Mouse (Mus musculus) liver, embryonic 16.5 days (tissue): ENCODE results near the gene Kcnj6. TPM values are rescaled to one million over a fixed set of nuclear protein-coding genes. Genes with fewer than 3 reads are reported as not detected.

ENCODE experiments used
- ATAC-seq: fragments of 200-750 bp; cut with Nextera tagmentation; 2 replicates; pipeline ENCODE4 v1.8.0; 2017; ENCODE audit warnings: low read depth, mild to moderate bottlenecking, moderate number of reproducible peaks, moderate library complexity
- H3K27ac ChIP-seq: fragments of 300-500 bp; sonication (generic); 2 replicates; pipeline ENCODE4 v1.5.1; 2014; ENCODE audit warnings: mild to moderate bottlenecking, low read length
- H3K27me3 ChIP-seq: fragments of 300-500 bp; sonication (generic); 2 replicates; pipeline ENCODE4 v1.6.1; 2014; ENCODE audit warnings: low read depth, low read length, mixed read lengths; ENCODE audit not compliant: control insufficient read depth, insufficient read depth
- H3K36me3 ChIP-seq: fragments of 300-500 bp; sonication (generic); 2 replicates; pipeline ENCODE4 v1.6.1; 2014; ENCODE audit warnings: mild to moderate bottlenecking; ENCODE audit not compliant: control insufficient read depth, insufficient read depth
- H3K4me1 ChIP-seq: fragments of 300-500 bp; sonication (generic); 2 replicates; pipeline ENCODE4 v1.6.1; 2014; ENCODE audit warnings: low read depth, low read length, mixed read lengths; ENCODE audit not compliant: control insufficient read depth
- H3K4me2 ChIP-seq: fragments of 300-500 bp; sonication (generic); 2 replicates; pipeline ENCODE4 v1.6.1; 2014; ENCODE audit warnings: low read depth, low read length, mixed read lengths
- H3K4me3 ChIP-seq: fragments of 300-500 bp; sonication (generic); 2 replicates; pipeline ENCODE4 v1.5.1; 2014; ENCODE audit warnings: low read depth, mild to moderate bottlenecking, low read length
- H3K9ac ChIP-seq: fragments of 300-500 bp; sonication (generic); 2 replicates; pipeline ENCODE4 v1.6.1; 2014; ENCODE audit warnings: low read depth, low read length
- H3K9me3 ChIP-seq: fragments of 300-500 bp; sonication (generic); replicated peaks from 2 replicates; pipeline ENCODE4 v1.6.1; 2016; ENCODE audit warnings: low read length; ENCODE audit not compliant: control insufficient read depth
- WGBS: fragments of 180-500 bp; shearing (Covaris S2); extraction: QIAGEN DNeasy Blood & Tissue Kit; methylation state at CpG from one replicate; pipeline ENCODE4 v1.1.7; 2014; ENCODE audit not compliant: insufficient replicate concordance; 5-methylcytosine and 5-hydroxymethylcytosine counted together
- polyA plus RNA-seq: library from polyadenylated mRNA; unstranded; fragments of >200 nt; fragmentation: Nextera tagmentation; extraction: Ambion mirVana; gene quantifications from 2 replicates; pipeline ENCODE4 v1.2.1, GENCODE M21; 2015

Gene Kcnj6
- polyA plus RNA-seq, 1 experiment from 2014 or later: not detected

DNA sequence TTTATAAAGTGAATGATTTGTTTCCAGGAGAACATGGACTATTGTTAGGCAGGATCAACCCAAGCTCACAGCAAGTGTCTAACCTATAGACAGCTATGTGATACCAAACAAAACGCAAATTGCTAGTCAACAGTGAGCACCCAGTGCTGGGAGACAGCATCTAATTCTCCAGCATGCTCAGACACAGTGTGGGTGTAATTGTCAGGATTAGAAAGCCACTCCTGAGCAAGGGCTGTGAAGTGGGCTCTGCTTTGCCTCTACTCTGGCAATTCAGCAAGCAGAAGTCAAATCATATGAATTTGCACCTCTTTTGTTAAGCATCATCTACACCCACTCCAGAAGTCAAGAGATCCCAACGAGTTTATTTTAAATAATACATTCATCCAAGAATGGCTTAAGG lies 7.4 kb downstream of the Kcnj6 start:
- H3K9ac ChIP-seq: no peak overlapping the region
- no peak for ATAC-seq
- H3K36me3 ChIP-seq: no peaks in the 10 kb centered on the region
- 49% methylated on average over 2 of the region's 2 CpGs for WGBS
- no peaks in the 10 kb centered on the region for H3K9me3 ChIP-seq
- H3K27me3 ChIP-seq: no peaks in the 10 kb centered on the region
- H3K4me2 ChIP-seq: no peak overlapping the region
- H3K27ac ChIP-seq: no peak overlapping the region
- H3K4me1 ChIP-seq: no peaks in the 10 kb centered on the region
- H3K4me3 ChIP-seq: no peak overlapping the region

DNA sequence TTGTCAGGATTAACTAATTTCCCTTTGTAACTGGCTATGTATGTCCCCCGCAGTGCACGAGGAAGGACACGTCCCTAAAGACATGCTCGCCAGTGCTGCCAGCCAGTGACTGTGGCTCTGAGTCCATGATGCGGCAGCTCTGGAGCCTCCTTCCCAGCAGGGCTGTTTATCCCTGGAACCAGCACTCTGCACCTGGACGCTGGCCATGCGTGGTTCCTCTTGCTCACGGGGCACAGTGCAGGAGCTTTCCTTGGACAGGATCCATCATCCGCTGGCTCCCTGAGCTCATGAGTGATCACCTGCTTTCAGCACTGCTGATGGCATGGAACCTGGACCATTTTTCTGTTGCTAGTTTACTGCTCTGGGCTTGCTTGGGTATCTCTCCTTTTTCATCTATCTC lies 10.8 kb downstream of the Kcnj6 start:
- Histone ChIP-seq H3K4me1 (no peaks in the 10 kb centered on the region), H3K36me3 (no peaks in the 10 kb centered on the region), H3K27ac (no peak overlapping the region), H3K9ac (no peak overlapping the region), H3K9me3 (no peaks in the 10 kb centered on the region), H3K27me3 (no peaks in the 10 kb centered on the region), H3K4me2 (no peak overlapping the region), H3K4me3 (no peak overlapping the region)
- 65% methylated on average over 9 of the region's 9 CpGs for WGBS
- ATAC-seq: no peak

DNA sequence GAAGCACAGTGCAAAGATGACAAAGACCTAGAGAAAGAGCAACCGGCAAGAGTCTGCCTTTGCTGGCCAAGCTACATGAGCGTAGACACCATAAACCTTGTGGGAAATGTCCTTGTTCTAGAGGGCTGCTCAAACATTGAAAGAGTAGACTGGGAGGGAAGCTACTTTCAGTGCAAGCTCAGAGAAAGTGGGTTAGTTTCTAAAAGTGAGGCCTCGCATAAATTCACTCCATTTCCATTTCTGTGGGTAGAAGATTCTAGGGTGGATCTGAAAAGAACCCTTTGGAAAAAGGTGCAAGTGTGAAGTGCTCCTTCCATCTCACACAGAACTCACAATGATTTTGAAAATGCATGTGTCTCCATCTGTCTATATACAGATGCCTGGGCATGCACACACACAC lies 13.2 kb downstream of the Kcnj6 start:
- no peak overlapping the region for H3K4me3 ChIP-seq
- no peak overlapping the region for H3K27ac ChIP-seq
- H3K36me3 ChIP-seq: no peaks in the 10 kb centered on the region
- no peaks in the 10 kb centered on the region for H3K9me3 ChIP-seq
- no peaks in the 10 kb centered on the region for H3K4me1 ChIP-seq
- no peak for ATAC-seq
- H3K9ac ChIP-seq: no peak overlapping the region
- 72% methylated on average over 3 of the region's 3 CpGs for WGBS
- no peak overlapping the region for H3K4me2 ChIP-seq
- no peaks in the 10 kb centered on the region for H3K27me3 ChIP-seq

GRCm38 (mm10) chr16:94980374-94980773 lies 17.1 kb downstream of the Kcnj6 start:
- WGBS: 64% methylated on average over 2 of the region's 2 CpGs
- no peak for ATAC-seq
- Histone ChIP-seq H3K36me3 (no peaks in the 10 kb centered on the region), H3K4me3 (no peak overlapping the region), H3K4me1 (no peaks in the 10 kb centered on the region), H3K27ac (no peak overlapping the region), H3K27me3 (no peaks in the 10 kb centered on the region), H3K9me3 (no peaks in the 10 kb centered on the region), H3K9ac (no peak overlapping the region), H3K4me2 (no peak overlapping the region)

DNA sequence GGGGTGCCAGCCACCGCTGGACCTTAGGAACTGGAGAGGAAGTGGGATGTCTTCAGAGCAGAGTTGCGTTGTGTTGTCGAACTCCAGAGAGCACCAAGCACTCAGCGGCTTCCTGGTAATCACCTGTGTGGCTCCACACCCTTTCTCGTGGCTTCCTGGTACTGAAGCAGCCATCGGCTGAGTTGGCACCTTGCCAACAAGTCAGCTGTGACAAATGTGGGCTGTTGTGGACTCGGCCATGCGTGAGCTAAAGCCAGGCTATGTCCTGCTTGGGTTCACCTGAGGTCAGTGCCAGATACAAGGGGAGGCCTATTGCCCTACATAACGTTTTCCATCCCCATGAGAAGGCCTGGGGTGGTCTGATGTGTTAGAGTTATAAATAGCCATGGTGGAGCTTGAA lies 18.0 kb downstream of the Kcnj6 start:
- H3K27me3 ChIP-seq: no peaks in the 10 kb centered on the region
- no peak overlapping the region for H3K4me3 ChIP-seq
- WGBS: 62% methylated on average over 9 of the region's 9 CpGs
- no peak overlapping the region for H3K4me2 ChIP-seq
- H3K9me3 ChIP-seq: no peaks in the 10 kb centered on the region
- H3K27ac ChIP-seq: no peak overlapping the region
- no peaks in the 10 kb centered on the region for H3K36me3 ChIP-seq
- no peak for ATAC-seq
- H3K9ac ChIP-seq: no peak overlapping the region
- no peaks in the 10 kb centered on the region for H3K4me1 ChIP-seq

GRCm38 (mm10) chr16:94972080-94972855 lies 25.2 kb downstream of the Kcnj6 start:
- no peak overlapping the region for H3K4me3 ChIP-seq
- 33% methylated on average over 14 of the region's 14 CpGs for WGBS
- no peak for ATAC-seq
- H3K27ac ChIP-seq: no peak overlapping the region
- H3K9me3 ChIP-seq: no peaks in the 10 kb centered on the region
- H3K4me1 ChIP-seq: no peaks in the 10 kb centered on the region
- no peaks in the 10 kb centered on the region for H3K36me3 ChIP-seq
- no peaks in the 10 kb centered on the region for H3K27me3 ChIP-seq
- no peak overlapping the region for H3K4me2 ChIP-seq
- H3K9ac ChIP-seq: no peak overlapping the region

DNA sequence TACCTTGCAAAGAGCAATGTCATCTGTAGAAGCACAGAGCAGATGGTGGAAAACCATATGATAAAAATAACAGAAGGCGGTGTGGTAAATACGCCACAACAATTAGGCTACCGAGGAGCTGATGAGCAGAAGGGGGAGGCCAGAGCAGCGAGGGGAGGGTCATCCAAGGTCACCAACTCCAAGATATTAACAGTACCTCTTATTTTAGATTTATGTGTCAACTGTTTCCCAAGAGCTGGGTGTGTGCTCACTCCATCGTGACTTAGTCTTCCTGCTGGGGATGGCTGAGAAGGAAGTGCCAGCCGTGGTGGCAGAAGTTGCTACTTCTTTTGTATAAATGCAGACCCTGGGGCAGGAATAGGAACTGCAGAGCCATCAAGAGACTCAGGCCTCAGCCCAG lies 28.6 kb downstream of the Kcnj6 start:
- WGBS: 35% methylated on average over 6 of the region's 6 CpGs
- Histone ChIP-seq H3K27ac (no peak overlapping the region), H3K9ac (no peak overlapping the region), H3K36me3 (no peaks in the 10 kb centered on the region), H3K4me3 (no peak overlapping the region), H3K27me3 (no peaks in the 10 kb centered on the region), H3K4me2 (no peak overlapping the region), H3K9me3 (no peaks in the 10 kb centered on the region), H3K4me1 (no peaks in the 10 kb centered on the region)
- ATAC-seq: no peak

DNA sequence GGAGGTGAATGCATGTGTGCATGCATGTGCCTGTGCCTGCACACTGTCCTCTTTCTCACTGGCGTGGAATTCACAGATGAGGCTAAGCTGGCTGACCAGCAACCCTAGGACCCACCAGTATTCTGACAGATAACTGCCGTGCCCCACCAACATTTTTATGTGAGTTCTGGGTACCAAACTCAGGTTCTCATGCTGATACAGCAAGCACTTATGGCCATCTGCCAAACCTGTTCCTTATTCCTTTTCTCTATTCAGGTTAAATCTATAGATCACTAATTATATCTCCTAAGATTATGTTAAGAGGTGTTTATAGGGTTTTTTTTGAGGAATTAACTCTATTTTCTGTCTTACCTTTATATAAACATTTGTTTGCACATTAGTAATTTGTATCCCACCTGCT lies 29.0 kb downstream of the Kcnj6 start:
- Histone ChIP-seq H3K9me3 (no peaks in the 10 kb centered on the region), H3K4me1 (no peaks in the 10 kb centered on the region), H3K27ac (no peak overlapping the region), H3K4me3 (no peak overlapping the region), H3K9ac (no peak overlapping the region), H3K27me3 (no peaks in the 10 kb centered on the region), H3K4me2 (no peak overlapping the region), H3K36me3 (no peaks in the 10 kb centered on the region)
- 41% methylated on average over 2 of the region's 2 CpGs for WGBS
- ATAC-seq: no peak

- no peak overlapping the region for H3K9ac ChIP-seq
- no peak overlapping the region for H3K4me3 ChIP-seq
- H3K27me3 ChIP-seq: no peaks in the 10 kb centered on the region
- no peaks in the 10 kb centered on the region for H3K9me3 ChIP-seq
- no peak for ATAC-seq
- no peak overlapping the region for H3K4me2 ChIP-seq
- WGBS: 66% methylated on average over 9 of the region's 9 CpGs
- H3K4me1 ChIP-seq: no peaks in the 10 kb centered on the region
- no peaks in the 10 kb centered on the region for H3K36me3 ChIP-seq
- H3K27ac ChIP-seq: no peak overlapping the region
Observed at GRCm38 (mm10) chr16:94957156-94957828, 40.2 kb downstream of the Kcnj6 start.
